Mouse (Mus musculus): ENCODE measurements at regions not wholly inside any gene's neighbourhood (a gene's known extent, or its start where the extent isn't known, plus 50 kb on each side); places are given as distances from the start of the nearest gene placed in this dataset.
"Not testable (repeated sequence)": the region's sequence is repeated elsewhere in the genome, so short reads cannot be mapped to it uniquely, and the experiment has no call there.

GRCm38 (mm10) chr4:131431188-131431587 lies 406.9 kb downstream of the Ptpru start:
- intact Hi-C loops (cut with DNase I; ENCODE audit: low total_unique reads) = loop anchor here (5.0 kb wide), 1 partner anchor 469 kb away; no protein-coding TSS in a partner anchor
- peak; percentile 24 for DNase-seq

- intact Hi-C loops (cut with DNase I; ENCODE audit: low total_unique reads) = loop anchor here (5.0 kb wide), 1 partner anchor 470 kb away; no protein-coding TSS in a partner anchor
- DNase-seq = no peak
Measured at GRCm38 (mm10) chr4:131432591-131433177, 405.4 kb downstream of the Ptpru start.

- DNase-seq = no peak
Measured at GRCm38 (mm10) chr4:131435222-131435621, 402.9 kb downstream of the Ptpru start.

GRCm38 (mm10) chr4:131438403-131438802 lies 399.7 kb downstream of the Ptpru start:
- DNase-seq = no peak
- intact Hi-C loops (cut with DNase I; ENCODE audit: low total_unique reads) = no loop called here

More at GRCm38 (mm10) chr4:131435222-131435621, 402.9 kb downstream of the Ptpru start:
- intact Hi-C loops (cut with DNase I; ENCODE audit: low total_unique reads) = no loop called here

- DNase-seq = no peak
- intact Hi-C loops (cut with DNase I; ENCODE audit: low total_unique reads) = no loop called here
Measured at GRCm38 (mm10) chr4:131438883-131439282, 399.2 kb downstream of the Ptpru start.

GRCm38 (mm10) chr4:131440845-131441244 lies 397.2 kb downstream of the Ptpru start:
- no peak for DNase-seq
- intact Hi-C loops (cut with DNase I; ENCODE audit: low total_unique reads) = no loop called here

- intact Hi-C loops (cut with DNase I; ENCODE audit: low total_unique reads) = no loop called here
- DNase-seq = no peak
Measured at GRCm38 (mm10) chr4:131443518-131443917, 394.6 kb downstream of the Ptpru start.

GRCm38 (mm10) chr4:131450296-131450695 lies 387.8 kb downstream of the Ptpru start:
- DNase-seq; intact Hi-C loops (cut with DNase I; ENCODE audit: low total_unique reads): not testable (repeated sequence)

GRCm38 (mm10) chr4:131457551-131457950 lies 380.5 kb downstream of the Ptpru start:
- intact Hi-C loops (cut with DNase I; ENCODE audit: low total_unique reads) = no loop called here
- DNase-seq = no peak

GRCm38 (mm10) chr4:131459746-131460145 lies 378.3 kb downstream of the Ptpru start:
- DNase-seq = no peak
- intact Hi-C loops (cut with DNase I; ENCODE audit: low total_unique reads) = no loop called here

- no peak for DNase-seq
- intact Hi-C loops (cut with DNase I; ENCODE audit: low total_unique reads) = no loop called here
Measured at GRCm38 (mm10) chr4:131461312-131461711, 376.8 kb downstream of the Ptpru start.

- intact Hi-C loops (cut with DNase I; ENCODE audit: low total_unique reads) = no loop called here
- no peak for DNase-seq
Measured at GRCm38 (mm10) chr4:131461728-131462127, 376.4 kb downstream of the Ptpru start.

- intact Hi-C loops (cut with DNase I; ENCODE audit: low total_unique reads) = no loop called here
- DNase-seq = no peak
Measured at GRCm38 (mm10) chr4:131475023-131475422, 363.1 kb downstream of the Ptpru start.

GRCm38 (mm10) chr4:131478923-131479322 lies 359.2 kb downstream of the Ptpru start:
- intact Hi-C loops (cut with DNase I; ENCODE audit: low total_unique reads) = no loop called here
- DNase-seq = no peak

- intact Hi-C loops (cut with DNase I; ENCODE audit: low total_unique reads) = no loop called here
- no peak for DNase-seq
Measured at GRCm38 (mm10) chr4:131483958-131484605, 354.0 kb downstream of the Ptpru start.

GRCm38 (mm10) chr4:131484607-131485111 lies 353.4 kb downstream of the Ptpru start:
- no peak for DNase-seq
- intact Hi-C loops (cut with DNase I; ENCODE audit: low total_unique reads) = no loop called here

- intact Hi-C loops (cut with DNase I; ENCODE audit: low total_unique reads) = no loop called here
- no peak for DNase-seq
Measured at GRCm38 (mm10) chr4:131485126-131485825, 352.8 kb downstream of the Ptpru start.

GRCm38 (mm10) chr4:131486821-131487220 lies 351.3 kb downstream of the Ptpru start:
- peak; percentile 77 for DNase-seq
- intact Hi-C loops (cut with DNase I; ENCODE audit: low total_unique reads) = no loop called here

- DNase-seq = peak; percentile 31
- intact Hi-C loops (cut with DNase I; ENCODE audit: low total_unique reads) = no loop called here
Measured at GRCm38 (mm10) chr4:131488246-131488645, 349.8 kb downstream of the Ptpru start.

GRCm38 (mm10) chr4:131489056-131489455 lies 349.0 kb downstream of the Ptpru start:
- no peak for DNase-seq
- intact Hi-C loops (cut with DNase I; ENCODE audit: low total_unique reads) = no loop called here

Measured in gastrocnemius, postnatal 14 days (tissue).